Mouse (Mus musculus): Measurements from ENCODE around the gene Sim1.

Sim1 gene

GRCm38 (mm10) chr10:50901601-50902475, 7.3 kb downstream of the Sim1 start:
- no peak for DNase-seq (ENCODE audit: low spot score in 2 of 2)

- DNase-seq (ENCODE audit: low spot score in 2 of 2): no peak
Observed at GRCm38 (mm10) chr10:50902741-50903715, 8.5 kb downstream of the Sim1 start.

DNA sequence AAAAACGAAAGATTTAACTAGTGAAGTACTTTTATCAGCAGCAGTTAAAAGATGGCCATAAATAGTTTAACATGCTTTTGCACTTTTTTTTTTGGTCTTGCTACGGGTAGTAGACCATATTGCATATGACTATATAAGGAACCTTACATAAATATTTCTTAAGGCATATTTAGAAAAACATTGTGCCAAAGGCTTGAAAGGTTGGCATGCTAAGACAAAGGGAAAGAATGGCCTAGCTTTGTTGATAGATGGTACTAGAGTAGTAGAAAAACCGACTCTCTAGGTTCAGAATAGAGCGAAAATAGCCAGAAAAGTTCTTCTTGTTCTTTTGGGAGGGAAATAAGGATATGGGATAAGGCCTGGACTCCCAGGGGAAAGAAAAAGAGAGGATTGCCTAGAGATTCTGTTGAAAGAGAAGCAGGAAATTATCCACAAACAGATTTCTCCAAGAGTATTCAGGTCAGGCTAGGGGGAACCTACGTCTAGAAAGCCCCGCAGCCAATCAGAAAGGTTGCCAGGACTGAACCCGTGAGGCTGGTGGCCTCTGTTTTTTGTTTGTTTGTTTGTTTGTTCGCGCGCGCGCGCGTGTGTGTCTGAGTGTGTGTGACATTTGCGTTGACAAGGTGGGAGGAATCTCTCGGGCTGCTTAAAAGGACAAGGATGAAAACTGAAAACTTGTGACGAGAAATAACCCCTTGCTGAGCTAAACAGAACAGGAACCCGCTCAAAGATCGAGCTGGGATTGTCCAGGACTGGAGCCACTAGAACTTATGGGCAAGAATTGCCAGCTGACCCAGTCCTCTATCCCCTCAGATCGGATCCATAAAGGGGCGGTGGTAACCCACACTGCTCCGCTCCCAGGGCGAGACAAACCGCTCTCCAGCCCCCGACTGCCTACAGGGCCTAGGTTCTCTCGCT, 9.6 kb downstream of the Sim1 start:
- no peak for DNase-seq (ENCODE audit: low spot score in 2 of 2)

- no peak for DNase-seq (ENCODE audit: low spot score in 2 of 2)
Observed at GRCm38 (mm10) chr10:50904764-50905701, 10.5 kb downstream of the Sim1 start.

GRCm38 (mm10) chr10:50910400-50910799, 15.8 kb downstream of the Sim1 start:
- DNase-seq (ENCODE audit: low spot score in 2 of 2): no peak

DNA sequence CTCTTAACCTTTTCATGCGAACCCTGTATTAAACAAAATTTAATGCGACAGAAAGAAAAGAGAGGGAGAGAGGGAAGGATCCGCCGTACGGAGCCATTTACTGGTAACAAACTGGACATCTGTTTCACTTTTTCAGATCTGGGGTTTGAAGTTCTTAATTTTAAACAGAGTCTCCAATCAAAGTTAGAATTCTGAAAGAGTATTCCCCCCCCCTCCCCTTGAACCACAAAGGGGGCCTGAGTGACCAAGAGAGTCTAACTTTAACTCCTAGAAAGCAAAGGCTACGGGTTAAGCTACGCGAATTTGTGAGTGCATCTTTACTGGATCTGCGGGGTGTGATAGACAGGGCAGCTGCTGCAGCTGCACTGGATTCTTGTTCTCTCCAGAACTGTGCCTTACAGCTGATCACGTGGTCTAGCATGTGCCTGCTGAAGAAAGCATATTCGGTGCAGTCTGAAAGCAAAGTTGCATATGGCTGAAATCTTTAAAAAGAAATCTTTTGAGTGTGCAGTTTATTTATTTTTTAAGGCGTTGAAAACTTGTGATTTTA, 16.4 kb downstream of the Sim1 start:
- DNase-seq (ENCODE audit: low spot score in 2 of 2): no peak

- DNase-seq (ENCODE audit: low spot score in 2 of 2): no peak
Observed at GRCm38 (mm10) chr10:50915607-50916006, 21.1 kb downstream of the Sim1 start.

- DNase-seq (ENCODE audit: low spot score in 2 of 2): no peak
Observed at GRCm38 (mm10) chr10:50929281-50929680, 34.7 kb downstream of the Sim1 start.

GRCm38 (mm10) chr10:50935673-50936072, 41.1 kb downstream of the Sim1 start:
- no peak for DNase-seq (ENCODE audit: low spot score in 2 of 2)

DNA sequence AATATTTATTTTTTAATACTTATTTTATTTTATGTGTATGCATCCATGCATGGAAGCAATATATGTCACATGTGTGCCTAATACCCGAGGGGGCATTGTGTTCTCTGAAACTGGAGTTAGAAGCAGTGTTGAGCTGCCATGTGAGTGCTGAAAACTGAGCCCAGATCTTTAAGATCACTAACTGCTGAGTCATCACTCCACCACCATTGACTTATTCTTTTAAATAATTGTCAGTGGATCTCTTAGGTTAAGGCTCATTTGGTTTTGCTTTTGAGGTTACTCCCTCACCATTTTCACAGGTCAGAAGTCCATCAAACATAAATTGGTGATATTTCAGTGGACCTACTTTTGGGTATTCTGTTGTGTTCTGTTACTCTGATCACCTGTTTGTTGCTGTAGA, 79.1 kb downstream of the Sim1 start:
- DNase-seq (ENCODE audit: low spot score in 2 of 2): no peak

DNA sequence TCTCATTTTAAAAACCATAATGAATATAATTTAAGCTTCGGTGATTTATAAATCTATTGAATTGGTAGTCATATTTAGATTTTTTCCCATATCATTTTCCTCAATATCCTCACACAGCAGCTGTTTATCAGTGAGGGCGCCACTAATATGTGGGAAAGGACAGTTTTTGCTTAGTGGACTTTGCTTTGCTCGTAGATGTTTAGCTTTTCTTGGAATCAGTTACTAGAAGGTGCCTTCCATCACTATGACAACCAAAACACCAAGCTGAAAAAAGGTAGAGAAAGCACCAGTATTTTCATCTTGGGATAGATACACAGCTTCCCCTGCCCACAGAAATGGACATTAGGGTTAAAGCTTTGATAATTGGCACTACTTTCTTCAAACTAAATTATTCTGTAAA, 87.3 kb downstream of the Sim1 start:
- DNase-seq (ENCODE audit: low spot score in 2 of 2): no peak

GRCm38 (mm10) chr10:50983620-50984019, 89.1 kb downstream of the Sim1 start:
- DNase-seq (ENCODE audit: low spot score in 2 of 2): no peak

GRCm38 (mm10) chr10:51007798-51008197, 113.2 kb downstream of the Sim1 start:
- DNase-seq (ENCODE audit: low spot score in 2 of 2): no peak

GRCm38 (mm10) chr10:51011391-51012150, 117.0 kb downstream of the Sim1 start:
- no peak for DNase-seq (ENCODE audit: low spot score in 2 of 2)

DNA sequence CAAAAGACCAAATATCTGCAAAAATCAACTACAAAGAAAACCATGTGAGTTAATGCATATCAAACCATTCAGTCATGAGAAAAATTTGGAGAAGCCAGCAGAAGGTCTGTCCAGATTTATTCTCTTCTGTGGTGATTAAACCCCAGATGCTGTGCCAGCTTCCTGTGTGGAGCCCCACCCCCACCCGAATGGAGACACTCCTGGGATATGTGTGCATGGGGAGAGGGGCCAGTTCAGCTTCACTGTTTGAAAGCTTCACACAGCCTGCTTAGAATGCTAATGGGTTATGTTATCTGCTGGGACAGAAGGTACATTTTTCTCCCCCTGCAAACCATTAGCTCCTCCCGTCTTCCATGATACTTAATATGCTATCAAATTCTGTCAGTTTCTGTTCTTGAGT, 120.3 kb downstream of the Sim1 start:
- no peak for DNase-seq (ENCODE audit: low spot score in 2 of 2)

GRCm38 (mm10) chr10:51015362-51015761, 120.8 kb downstream of the Sim1 start:
- no peak for DNase-seq (ENCODE audit: low spot score in 2 of 2)

DNA sequence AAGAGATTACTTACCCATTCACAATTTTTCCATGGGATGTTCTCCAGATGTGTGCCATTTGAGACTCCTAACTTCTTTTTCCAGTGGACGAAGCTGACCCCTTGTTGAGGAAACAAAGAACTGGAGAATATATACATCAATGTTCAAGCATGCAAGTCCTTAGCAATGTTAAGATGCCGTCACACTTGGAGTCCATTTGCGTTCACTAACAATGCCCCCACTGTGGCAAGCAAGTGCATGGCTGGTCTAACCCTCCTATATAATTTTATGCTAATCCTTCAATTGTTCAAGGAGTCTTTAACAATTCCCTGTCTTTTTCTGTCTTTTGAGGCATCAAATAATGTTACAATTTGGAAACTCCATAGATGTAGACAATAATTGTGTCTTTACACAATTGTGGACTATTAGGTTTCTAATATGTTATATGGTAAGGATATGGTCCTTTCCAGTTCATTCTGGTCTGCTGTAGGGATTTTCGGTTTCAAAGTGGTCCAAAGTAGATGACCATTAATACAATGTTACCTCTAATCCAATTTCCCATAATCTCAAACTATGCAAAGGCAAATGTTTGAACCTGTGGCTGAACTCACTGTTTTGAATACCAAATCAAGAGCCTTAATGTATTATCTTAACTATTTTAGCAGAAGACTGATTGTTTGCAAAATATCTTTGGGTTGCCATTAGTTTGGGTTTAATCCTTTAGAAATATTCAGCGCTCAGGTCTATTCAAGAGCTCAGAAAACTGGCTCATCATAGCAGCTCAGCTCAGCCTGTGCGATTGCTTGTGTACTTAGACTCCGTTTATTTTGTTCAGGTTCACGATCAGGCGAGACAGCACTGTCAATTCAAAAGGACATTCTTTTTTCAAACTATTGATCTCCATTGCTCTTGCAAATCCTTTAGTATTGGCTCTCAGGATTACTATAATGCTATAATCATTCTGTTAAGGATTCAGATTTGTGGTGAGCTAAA, 129.0 kb downstream of the Sim1 start:
- DNase-seq (ENCODE audit: low spot score in 2 of 2): no peak

All from urinary bladder, adult 18-20 months (tissue).